Mouse (Mus musculus) lung, embryonic 16.5 days (tissue): ENCODE data around the gene BC049352. TPM values are rescaled to one million over a fixed set of nuclear protein-coding genes. Genes with fewer than 3 reads are reported as not detected.
A peak's percentile ranks its signal among the peaks of the same experiment; 100 is the strongest.

ENCODE experiments used
- ATAC-seq: fragments of 200-750 bp; cut with Nextera tagmentation; 2 replicates; pipeline ENCODE4 v1.8.0; 2017; ENCODE audit warnings: low read depth, mild to moderate bottlenecking, moderate library complexity
- H3K27ac ChIP-seq: fragments of 300-500 bp; sonication (generic); 2 replicates; pipeline ENCODE4 v1.5.1; 2014; ENCODE audit warnings: mild to moderate bottlenecking, control low read depth, low read length
- H3K27me3 ChIP-seq: fragments of 300-500 bp; sonication (generic); 2 replicates; pipeline ENCODE4 v1.6.1; 2014; ENCODE audit warnings: low read depth, low read length, mixed read lengths; ENCODE audit not compliant: control insufficient read depth, insufficient read depth
- H3K36me3 ChIP-seq: fragments of 300-500 bp; sonication (generic); 2 replicates; pipeline ENCODE4 v1.6.1; 2014; ENCODE audit warnings: low read length; ENCODE audit not compliant: control insufficient read depth, insufficient read depth
- H3K4me1 ChIP-seq: fragments of 300-500 bp; sonication (generic); replicated peaks from 2 replicates; pipeline ENCODE4 v1.6.1; 2014; ENCODE audit warnings: low read length, mixed read lengths; ENCODE audit not compliant: control insufficient read depth, insufficient read depth
- H3K4me2 ChIP-seq: fragments of 300-500 bp; sonication (generic); 2 replicates; pipeline ENCODE4 v1.6.1; 2014; ENCODE audit warnings: low read depth, low read length, control low read depth
- H3K4me3 ChIP-seq: fragments of 300-500 bp; sonication (generic); 2 replicates; pipeline ENCODE4 v1.5.1; 2014; ENCODE audit warnings: mild to moderate bottlenecking, low read length, control low read depth
- H3K9ac ChIP-seq: fragments of 300-500 bp; sonication (generic); 2 replicates; pipeline ENCODE4 v1.6.1; 2014; ENCODE audit warnings: low read length, control low read depth
- H3K9me3 ChIP-seq: fragments of 300-500 bp; sonication (generic); 2 replicates; pipeline ENCODE4 v1.6.1; 2016; ENCODE audit warnings: low read length; ENCODE audit not compliant: control insufficient read depth
- WGBS: fragments of 180-500 bp; shearing (Covaris S2); extraction: QIAGEN DNeasy Blood & Tissue Kit; methylation state at CpG from one replicate; pipeline ENCODE4 v1.1.7; 2014; 5-methylcytosine and 5-hydroxymethylcytosine counted together
- polyA plus RNA-seq: library from polyadenylated mRNA; unstranded; fragments of >200 nt; fragmentation: Nextera tagmentation; extraction: Ambion mirVana; gene quantifications from 2 replicates; pipeline ENCODE4 v1.2.1, GENCODE M21; 2015

Gene BC049352
- 0.13 and 0.14 TPM in 2 replicates for polyA plus RNA-seq

DNA sequence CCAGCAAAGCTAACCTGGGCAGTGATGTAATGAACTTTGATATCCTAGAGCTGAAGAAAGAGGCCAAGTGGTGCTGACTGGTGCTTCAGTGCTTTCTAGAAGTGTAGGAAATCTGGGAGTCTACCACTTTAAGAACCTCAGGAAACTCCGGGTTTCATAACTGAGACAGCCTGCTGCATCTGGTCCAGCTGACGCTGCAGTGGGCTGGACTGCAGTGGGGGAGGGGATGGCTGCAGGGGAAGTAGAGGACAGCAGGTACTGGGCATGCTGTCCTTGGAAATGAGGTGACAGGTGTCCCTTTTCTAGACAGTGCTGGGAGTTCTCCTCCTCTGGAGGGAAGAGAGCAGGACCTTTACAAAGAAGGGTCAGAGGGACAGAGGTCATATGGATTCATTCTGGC, at the start of gene BC049352:
Gene BC049352, plus strand, starts transcription at position 238 of the 400 bp plus-strand sequence.
- 5% methylated on average over 2 of the region's 2 CpGs for WGBS
- no peak within 1 kb of the TSS for H3K9ac ChIP-seq
- H3K4me1 ChIP-seq = no peaks in the 10 kb centered on the region
- H3K27me3 ChIP-seq = no peaks in the 10 kb centered on the region
- H3K27ac ChIP-seq = no peak within 1 kb of the TSS
- no peaks in the 10 kb centered on the region for H3K36me3 ChIP-seq
- no peak for ATAC-seq
- no peak within 1 kb of the TSS for H3K4me3 ChIP-seq
- H3K4me2 ChIP-seq = no peak within 1 kb of the TSS
- no peaks in the 10 kb centered on the region for H3K9me3 ChIP-seq

DNA sequence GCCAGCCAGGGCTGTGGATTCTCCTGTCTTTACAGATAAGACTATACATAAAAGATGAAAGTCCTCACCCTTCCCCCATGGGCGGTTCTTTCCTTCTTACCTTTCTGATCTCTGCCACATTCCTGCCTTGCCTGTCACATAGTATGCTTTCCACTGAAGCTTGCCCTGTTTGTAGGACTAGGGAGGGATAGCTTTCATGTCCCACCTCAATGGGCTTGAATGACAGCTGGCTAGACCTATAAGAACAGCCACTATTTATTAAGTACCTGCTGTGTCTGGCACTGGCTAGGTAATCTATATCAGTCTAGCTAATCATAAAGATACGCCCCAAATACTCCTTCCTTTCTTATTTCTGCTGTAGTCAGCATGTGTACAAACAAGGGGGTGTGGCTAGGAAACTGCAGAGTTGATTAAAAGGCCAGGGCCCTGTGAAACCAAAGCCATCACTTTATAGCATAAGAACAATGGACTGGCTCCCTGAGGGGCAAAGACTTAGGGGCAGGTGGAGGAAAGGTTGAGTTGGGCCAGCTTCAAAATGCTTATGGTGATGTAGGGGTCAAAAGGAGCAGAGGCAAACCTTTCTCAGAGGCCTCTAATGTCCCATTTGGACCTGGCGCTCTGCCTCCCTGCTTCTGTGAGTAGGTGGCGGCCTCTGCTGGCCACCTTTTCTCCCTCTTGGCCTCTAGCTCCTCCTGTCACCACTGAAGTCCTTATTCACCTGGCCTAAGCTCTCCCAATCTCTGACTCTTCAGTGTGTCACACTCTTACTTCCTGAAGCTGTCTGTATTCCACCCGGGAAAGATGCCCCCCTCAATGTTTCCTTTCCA, 48.1 kb upstream of the BC049352 start:
- Histone ChIP-seq H3K27ac (no peak overlapping the region), H3K4me1 (peaks cover 4% of the 10 kb centered on the region), H3K9me3 (no peaks in the 10 kb centered on the region), H3K4me3 (no peak overlapping the region), H3K9ac (no peak overlapping the region), H3K27me3 (peaks cover 42% of the 10 kb centered on the region), H3K36me3 (no peaks in the 10 kb centered on the region), H3K4me2 (no peak overlapping the region)
- 18% methylated on average over 5 of the region's 5 CpGs for WGBS
- 0 out of 2 replicates have a peak, but pooled peaks have one; percentile 11 for ATAC-seq

DNA sequence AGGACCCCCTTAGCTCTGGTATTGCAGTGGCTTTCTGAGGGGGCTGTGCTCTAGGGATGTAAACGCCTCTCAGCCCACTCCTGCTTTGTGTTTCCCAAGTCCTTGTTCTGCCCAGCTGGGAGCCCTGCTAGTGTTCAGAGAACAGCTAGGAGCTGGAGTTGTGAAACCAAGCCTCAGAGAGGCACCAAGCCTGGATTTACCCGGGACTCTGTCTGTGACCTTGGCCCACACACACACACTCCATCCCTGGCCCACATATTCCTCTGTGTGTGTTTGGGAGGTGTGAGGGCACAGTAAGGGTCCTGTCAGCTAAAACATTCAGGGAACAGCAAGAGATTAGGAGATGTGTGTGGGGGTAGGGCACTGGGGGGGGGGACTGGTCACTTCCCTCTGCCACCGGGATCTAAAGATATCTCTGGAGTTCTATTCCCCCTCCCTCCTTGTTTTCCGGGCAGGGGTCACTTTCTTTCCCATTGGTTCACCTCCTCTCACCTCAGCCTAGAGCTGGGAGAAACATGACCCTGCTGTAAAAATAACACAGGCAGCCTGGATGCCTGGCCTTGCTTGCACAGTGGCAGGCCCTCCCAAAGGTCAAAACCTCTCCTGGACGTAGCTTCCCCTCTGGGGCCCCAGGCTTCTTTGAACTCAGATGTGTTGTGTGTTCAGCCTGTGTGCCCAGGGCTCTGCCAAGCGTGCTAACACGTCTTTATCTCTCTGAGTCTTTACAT, 45.2 kb upstream of the BC049352 start:
- Histone ChIP-seq H3K9ac (no peak overlapping the region), H3K4me1 (peaks cover 7% of the 10 kb centered on the region), H3K27ac (no peak overlapping the region), H3K36me3 (no peaks in the 10 kb centered on the region), H3K4me3 (no peak overlapping the region), H3K9me3 (no peaks in the 10 kb centered on the region), H3K27me3 (peaks cover 61% of the 10 kb centered on the region), H3K4me2 (no peak overlapping the region)
- 15% methylated on average over 7 of the region's 7 CpGs for WGBS
- ATAC-seq = no peak

DNA sequence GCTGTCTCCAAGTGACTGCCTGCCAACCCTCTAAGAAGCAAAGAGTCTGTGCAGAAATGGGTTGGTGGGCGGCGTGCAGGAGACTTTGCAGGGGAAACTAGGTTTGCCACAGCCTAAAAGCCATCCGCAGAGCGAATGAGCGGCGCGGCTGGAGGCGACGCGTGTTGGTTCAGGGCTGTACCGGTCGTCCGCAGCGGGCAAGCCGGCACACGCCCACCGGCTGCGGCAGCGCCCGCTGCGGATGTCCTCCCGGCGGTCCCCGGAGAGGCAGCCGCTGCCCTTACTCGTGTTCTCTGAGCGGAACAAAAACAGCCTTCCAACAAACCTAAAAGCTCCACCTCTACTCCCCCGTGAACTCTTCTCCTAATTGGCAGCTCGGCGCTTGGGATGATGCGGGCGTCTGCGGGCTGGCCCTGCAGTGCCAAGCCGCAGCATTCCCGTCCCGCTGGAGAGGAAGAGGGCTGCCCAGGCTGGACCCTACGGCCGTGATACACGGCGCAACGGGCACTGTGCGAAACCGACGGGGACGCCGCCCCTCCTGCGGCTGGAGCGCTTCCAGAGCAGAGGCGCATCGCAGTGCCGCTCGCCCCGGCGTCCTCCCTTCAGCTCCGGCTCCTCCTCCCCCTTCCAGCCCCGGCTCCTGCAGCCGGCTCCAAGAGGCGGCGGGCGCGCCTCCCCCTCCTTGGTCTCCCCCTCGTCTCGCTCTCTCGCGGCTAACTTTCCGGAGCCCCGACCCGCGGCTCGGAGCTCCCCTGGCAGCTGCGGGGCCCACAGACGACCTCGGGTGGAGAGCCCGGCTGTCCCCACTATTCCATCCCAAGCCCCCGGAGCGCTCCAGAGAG, 43.4 kb upstream of the BC049352 start, which contains the start of gene Scn4b:
Gene Scn4b, plus strand, starts transcription at position 205 of the 842 bp plus-strand sequence.
- Histone ChIP-seq H3K4me1 (peaks cover 7% of the 10 kb centered on the region), H3K27me3 (peaks cover 74% of the 10 kb centered on the region), H3K4me3 (peak within 1 kb of the TSS; percentile 55), H3K27ac (no peak within 1 kb of the TSS), H3K36me3 (no peaks in the 10 kb centered on the region), H3K9ac (peak within 1 kb of the TSS; percentile 47; the same call in 1 of the 2 replicates), H3K4me2 (peak within 1 kb of the TSS; percentile 93), H3K9me3 (no peaks in the 10 kb centered on the region)
- under 1% methylated on average over 68 of the region's 76 CpGs for WGBS
- ATAC-seq = peak; percentile 72

DNA sequence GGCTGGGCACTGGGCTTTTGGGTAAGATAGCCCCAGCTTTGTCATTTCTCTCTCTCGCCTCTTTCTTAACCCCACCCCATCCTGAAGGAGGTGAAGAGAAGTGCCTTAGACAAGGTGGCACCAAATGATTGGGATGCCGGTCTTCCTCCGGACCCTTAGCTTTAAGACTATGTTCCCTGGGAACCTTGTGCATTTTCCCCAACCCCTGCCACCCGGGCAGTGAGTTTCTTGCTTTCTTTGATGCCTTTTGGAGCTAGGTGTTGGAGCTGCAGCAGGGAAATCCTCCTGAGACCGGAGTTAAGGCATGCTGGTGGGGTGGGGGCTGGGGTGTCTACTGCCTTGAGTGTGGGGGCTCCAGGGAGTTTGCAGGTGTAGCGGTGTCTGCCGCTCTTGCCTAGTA, 42.7 kb upstream of the BC049352 start:
- H3K27ac ChIP-seq = no peak overlapping the region
- WGBS = 4% methylated on average over 7 of the region's 7 CpGs
- peaks cover 75% of the 10 kb centered on the region for H3K27me3 ChIP-seq
- H3K4me3 ChIP-seq = peak overlapping the region; percentile 55
- peak overlapping the region; percentile 93 for H3K4me2 ChIP-seq
- no peaks in the 10 kb centered on the region for H3K9me3 ChIP-seq
- no peak for ATAC-seq
- H3K4me1 ChIP-seq = peaks cover 7% of the 10 kb centered on the region
- no peaks in the 10 kb centered on the region for H3K36me3 ChIP-seq
- H3K9ac ChIP-seq = peak overlapping the region; percentile 47; the same call in 1 of the 2 replicates

DNA sequence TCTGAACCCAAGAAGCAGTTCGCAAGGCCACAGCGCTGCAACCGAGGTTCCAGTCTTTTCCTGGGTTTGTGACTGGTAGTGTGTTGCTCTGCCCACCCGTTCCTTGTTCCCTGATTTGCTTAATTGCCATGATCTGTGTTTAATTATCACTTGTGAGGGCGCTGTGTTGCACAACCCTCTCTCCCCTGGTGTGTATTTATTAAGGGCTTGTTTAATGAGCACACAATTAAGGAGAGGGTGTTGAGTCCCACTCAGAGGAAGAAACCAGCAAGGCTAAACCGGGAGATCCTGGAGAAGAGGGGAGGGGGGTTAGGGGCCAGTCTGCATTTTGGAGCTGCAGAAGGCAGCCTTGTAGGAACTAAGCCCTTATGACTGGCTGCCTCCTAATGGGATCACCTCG, 40.9 kb upstream of the BC049352 start:
- no peak for ATAC-seq
- 59% methylated on average over 7 of the region's 7 CpGs for WGBS

DNA sequence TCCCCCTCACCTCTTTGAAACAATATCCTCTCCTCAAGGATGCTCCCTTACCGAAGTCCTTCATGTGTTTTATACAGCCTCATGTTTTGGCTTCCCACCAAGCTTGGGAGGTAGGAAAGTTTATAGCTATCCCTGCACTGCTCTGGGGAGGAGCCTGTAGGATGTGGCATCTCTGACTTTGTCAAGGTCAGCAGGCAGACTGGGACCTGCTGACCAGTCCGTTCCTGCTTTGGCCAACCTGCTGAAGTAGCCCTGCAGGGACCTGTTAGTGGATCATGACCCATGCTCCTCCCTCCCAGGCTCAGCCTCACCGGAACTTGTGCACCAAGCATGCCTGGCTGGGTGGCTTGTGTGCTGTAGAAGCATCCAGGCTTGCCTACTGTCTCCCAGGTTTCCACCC, 39.1 kb upstream of the BC049352 start:
- Histone ChIP-seq H3K9me3 (no peaks in the 10 kb centered on the region), H3K9ac (no peak overlapping the region), H3K4me3 (no peak overlapping the region), H3K4me1 (peaks cover 7% of the 10 kb centered on the region), H3K4me2 (no peak overlapping the region), H3K36me3 (no peaks in the 10 kb centered on the region), H3K27ac (no peak overlapping the region), H3K27me3 (peaks cover 70% of the 10 kb centered on the region)
- 48% methylated on average over 3 of the region's 3 CpGs for WGBS
- ATAC-seq = no peak

More for the DNA sequence above, 40.9 kb upstream of the BC049352 start:
- Histone ChIP-seq H3K36me3 (no peaks in the 10 kb centered on the region), H3K9me3 (no peaks in the 10 kb centered on the region), H3K4me3 (no peak overlapping the region), H3K27me3 (peaks cover 72% of the 10 kb centered on the region), H3K4me2 (no peak overlapping the region), H3K9ac (no peak overlapping the region), H3K27ac (no peak overlapping the region), H3K4me1 (peaks cover 7% of the 10 kb centered on the region)

DNA sequence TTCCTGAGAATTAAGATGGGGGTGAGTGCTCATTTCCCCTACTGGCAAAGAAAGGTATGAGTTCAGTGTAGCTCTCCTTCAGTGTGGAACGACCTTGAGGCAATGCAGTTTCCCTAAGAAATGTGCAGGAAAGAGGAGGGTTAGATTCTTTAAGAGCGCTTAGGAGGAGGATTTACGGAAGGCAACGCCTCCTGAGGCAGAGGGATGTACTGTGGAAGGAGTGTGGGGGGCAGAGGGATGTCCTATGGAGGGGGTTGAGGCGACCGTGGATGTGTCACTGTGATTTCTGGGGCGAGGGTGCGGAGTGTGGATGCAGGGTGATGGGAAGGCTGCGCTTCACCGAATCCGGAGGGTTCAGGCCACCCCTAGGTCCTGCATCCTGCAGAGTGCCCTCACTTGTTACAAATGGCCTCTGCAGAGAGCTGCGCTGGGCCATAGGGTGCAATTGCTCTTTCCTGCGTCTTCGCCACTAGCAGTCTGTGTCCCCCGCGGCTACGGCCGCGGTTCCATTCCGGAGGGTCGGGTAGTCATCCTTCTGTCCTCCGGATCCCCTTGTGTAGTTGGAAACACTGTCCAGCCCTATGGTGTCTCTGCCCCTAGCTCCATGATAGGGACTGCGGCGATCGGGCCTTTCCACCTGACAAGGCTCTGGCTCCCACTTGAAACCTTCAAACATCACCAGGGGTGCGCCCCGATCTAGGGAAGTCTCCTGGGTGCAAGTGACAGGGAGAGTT, 36.1 kb upstream of the BC049352 start:
- peak overlapping the region; percentile 62 for H3K4me2 ChIP-seq
- no peaks in the 10 kb centered on the region; the same call in 1 of the 2 replicates for H3K4me1 ChIP-seq
- H3K27me3 ChIP-seq = peaks cover 44% of the 10 kb centered on the region
- ATAC-seq = no peak
- WGBS = 4% methylated on average over 27 of the region's 27 CpGs
- peak overlapping the region; percentile 33; the same call in 1 of the 2 replicates for H3K9ac ChIP-seq
- no peaks in the 10 kb centered on the region for H3K9me3 ChIP-seq
- H3K4me3 ChIP-seq = peak overlapping the region; percentile 34
- H3K27ac ChIP-seq = no peak overlapping the region
- no peaks in the 10 kb centered on the region for H3K36me3 ChIP-seq
